Mouse (Mus musculus): ENCODE results near the gene Wscd2.

DNA sequence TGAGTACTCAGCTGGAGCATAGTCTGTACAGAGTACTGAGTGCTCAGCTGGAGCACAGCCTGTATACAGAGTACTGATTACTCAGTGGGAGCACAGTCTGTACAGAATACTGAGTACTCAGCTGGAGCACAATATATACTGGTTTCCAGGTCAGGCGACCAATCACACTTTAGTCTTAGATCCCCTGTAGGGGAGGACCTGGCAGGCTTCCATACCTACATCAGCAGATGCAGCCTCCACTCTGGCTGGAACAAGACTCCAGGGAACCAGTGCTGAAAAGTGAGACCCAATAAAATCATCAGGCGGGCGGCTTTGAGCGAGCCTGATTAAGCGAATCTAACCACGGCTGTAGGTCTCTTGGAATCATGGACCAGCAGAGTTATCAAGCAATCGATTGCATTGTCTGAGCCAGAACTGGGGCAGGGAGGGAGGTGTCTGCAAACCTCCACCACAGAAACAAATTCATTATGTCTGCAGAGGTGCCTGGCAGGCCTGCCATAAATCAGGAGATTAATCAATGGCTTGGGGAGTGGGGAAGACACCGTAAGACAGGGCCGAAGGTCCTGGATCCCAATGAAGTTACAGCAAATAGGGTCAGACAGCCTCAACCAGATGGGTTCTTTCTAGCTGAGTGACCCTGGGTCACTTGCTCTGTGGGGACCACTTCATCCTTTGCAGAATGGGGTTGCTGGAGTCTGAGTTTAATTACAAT is 42.0 kb upstream of the Wscd2 start:
- TF ChIP-seq CTCF (IDR thresholded peaks at IDR 0.05; ENCODE audit: low read depth, low read length) (no peak), POLR2AphosphoS5 (IDR thresholded peaks at IDR 0.05; ENCODE audit: insufficient replicate concordance, low read depth, low read length) (no peak), GATA1 (IDR thresholded peaks at IDR 0.05; ENCODE audit: borderline replicate concordance, low read length) (no peak), TAL1 (conservative IDR thresholded peaks at IDR 0.05; ENCODE audit: low read depth, low read length) (no peak)
